Mouse (Mus musculus) kidney, adult 2 months (tissue): Measurements from ENCODE around the gene Abl1.

Experiments
- CTCF ChIP-seq: fragments of 200-500 bp; conservative IDR thresholded peaks from 2 replicates; pipeline ENCODE4 v1.5.1; 2011; ENCODE audit warnings: low read depth, mild to moderate bottlenecking, control low read depth, low read length, moderate library complexity, mixed read lengths; ENCODE audit not compliant: insufficient read depth, insufficient read length
- POLR2A ChIP-seq: fragments of 200-500 bp; IDR thresholded peaks from one replicate; pipeline ENCODE4 v1.6.1; 2011; ENCODE audit warnings: low read depth, low read length, control low read depth

DNA sequence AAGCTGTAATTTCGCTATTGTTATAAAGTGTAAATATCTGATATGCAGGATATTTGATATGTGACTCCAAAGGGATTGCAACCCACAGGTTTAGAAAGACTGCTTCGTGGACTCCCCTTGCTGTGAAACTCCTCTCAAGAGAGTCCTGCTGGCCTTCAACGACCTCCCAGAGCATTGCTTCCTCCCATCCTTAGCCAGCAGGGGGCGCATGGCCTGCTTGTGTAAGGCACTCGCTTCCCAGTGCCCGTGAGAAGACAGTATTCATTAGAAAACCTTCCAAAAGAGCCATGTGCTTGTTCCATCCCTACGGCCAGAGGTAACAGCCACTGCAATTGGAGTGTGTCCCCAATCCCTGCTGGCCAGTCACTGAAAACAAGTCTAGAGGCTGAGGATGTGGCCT is 98.9 kb downstream of the Abl1 start:
- TF ChIP-seq CTCF (peak; percentile 83), POLR2A (no peak)
